Mouse (Mus musculus) G1E-ER4 (cell line): ENCODE data around the gene Sgcd. TPM values are rescaled to one million over a fixed set of nuclear protein-coding genes. Genes with fewer than 3 reads are reported as not detected.

Experiments used
- GATA1 ChIP-seq: IDR thresholded peaks from one replicate; pipeline ENCODE4 v1.8.0; 2012; ENCODE audit warnings: low read length, inconsistent platforms
- polyA plus RNA-seq: library from polyadenylated mRNA; stranded (reverse); fragments of >175 nt; gene quantifications from 2 replicates; pipeline ENCODE4 v1.2.3, GENCODE M21; 2012

Gene Sgcd
- polyA plus RNA-seq, 1 experiment, result not detected

DNA sequence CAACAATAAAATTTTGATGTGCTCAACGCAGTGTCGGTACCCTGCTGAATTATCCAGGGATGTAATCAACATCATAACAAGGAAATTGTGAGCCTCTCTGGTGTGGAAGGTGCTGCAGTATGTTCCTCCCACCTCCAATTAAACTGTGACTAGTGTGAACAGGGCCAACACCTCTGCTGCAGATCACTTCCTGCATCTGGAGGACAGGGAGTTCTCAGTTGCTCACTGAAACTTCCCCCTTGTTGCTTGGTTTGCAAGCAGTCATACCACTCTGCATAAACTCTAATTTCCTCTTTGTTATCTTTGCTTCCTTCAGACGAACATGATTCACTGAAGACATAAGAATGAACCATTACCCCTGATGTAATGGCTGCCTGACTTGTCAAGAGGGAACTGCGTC is 925.1 kb downstream of the Sgcd start:
- no peak for TF ChIP-seq GATA1

DNA sequence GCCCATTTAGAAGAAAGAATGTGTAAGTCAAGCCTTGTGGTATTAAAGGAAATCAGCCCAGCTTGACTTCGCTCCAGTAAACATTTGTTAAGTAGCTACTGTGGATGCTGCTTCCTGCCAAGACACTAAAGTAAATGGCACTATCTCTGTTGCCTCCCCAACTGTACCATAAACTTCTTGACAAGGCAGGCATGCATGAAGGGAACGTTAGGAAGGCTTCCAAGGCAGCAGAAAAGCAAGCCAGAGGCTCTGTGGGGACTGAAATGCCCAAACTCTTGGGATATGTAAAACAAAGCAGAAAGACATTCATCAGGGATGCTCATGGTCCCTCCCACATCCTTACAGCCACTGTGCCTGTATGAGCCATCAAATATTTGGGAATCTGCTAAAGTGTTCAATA is 938.4 kb downstream of the Sgcd start:
- TF ChIP-seq GATA1, result no peak

DNA sequence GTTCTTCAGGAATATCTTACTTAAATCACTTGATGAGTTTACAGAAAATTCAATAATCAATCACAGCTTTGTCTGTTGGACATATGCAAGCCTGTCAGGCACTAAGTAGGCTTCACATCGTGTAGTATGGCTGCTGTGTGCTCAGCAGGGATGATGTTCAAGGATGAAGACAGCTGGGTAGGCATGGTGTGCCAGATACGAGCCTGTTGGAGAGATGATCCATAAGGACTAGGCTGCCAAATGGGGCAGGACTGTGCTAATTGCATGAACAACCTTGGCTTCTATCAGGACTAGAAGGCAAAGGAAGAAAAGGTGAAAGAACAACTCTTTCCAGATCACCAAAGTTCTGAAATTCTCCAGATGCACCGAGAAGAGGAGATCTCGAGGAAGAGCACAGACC is 939.0 kb downstream of the Sgcd start:
- TF ChIP-seq GATA1, result no peak

DNA sequence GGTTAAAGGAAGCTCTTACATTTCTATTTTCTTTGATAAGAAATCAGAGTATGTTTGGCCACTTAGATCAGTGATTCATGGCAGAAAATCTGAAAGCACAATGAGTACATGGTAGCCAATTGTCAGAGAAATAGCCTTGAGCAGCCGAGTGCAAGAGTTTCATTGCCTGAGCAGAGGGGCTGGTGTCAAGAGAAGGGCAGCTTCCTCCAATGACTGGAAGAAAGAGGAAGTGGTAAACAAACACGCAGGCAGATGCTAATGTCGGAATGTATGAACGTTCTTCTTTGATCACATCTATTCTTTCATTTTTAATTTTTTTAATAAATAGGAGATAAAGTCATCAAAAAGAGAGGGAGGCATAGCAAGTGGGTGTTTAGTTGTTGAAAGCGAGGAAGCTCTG is 956.5 kb downstream of the Sgcd start:
- no peak for TF ChIP-seq GATA1

GRCm38 (mm10) chr11:47020874-47021273 is 967.9 kb downstream of the Sgcd start:
- TF ChIP-seq GATA1, result no peak

- TF ChIP-seq GATA1, result no peak
Measured at GRCm38 (mm10) chr11:47018139-47018538, 970.6 kb downstream of the Sgcd start.

- TF ChIP-seq GATA1, result no peak
Measured at GRCm38 (mm10) chr11:47015683-47016082, 973.1 kb downstream of the Sgcd start.

DNA sequence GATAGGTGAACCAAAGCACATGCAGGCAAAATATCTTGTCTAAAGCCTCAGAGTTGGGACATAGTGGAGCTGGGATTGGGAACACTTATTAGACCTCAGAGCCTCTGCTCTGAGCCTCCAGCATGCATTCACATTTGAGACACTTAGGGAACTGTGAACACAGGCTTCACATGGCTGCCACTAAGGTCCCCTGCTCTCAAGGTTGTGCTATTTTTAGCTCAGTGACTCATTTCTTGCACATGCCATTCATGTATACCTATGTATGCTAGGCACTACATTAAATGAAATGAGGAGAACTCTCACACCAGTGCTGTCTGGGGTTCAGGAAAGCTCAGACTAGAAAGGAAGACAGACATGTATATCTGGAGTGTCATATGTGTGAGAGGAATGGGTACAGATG is 974.5 kb downstream of the Sgcd start:
- TF ChIP-seq GATA1, result no peak

GRCm38 (mm10) chr11:47010166-47010565 is 978.6 kb downstream of the Sgcd start:
- no peak for TF ChIP-seq GATA1

- no peak for TF ChIP-seq GATA1
Measured at GRCm38 (mm10) chr11:47005301-47005875, 983.4 kb downstream of the Sgcd start.

- TF ChIP-seq GATA1, result no peak
Measured at GRCm38 (mm10) chr11:46939311-46939710, 1049.5 kb downstream of the Sgcd start.

DNA sequence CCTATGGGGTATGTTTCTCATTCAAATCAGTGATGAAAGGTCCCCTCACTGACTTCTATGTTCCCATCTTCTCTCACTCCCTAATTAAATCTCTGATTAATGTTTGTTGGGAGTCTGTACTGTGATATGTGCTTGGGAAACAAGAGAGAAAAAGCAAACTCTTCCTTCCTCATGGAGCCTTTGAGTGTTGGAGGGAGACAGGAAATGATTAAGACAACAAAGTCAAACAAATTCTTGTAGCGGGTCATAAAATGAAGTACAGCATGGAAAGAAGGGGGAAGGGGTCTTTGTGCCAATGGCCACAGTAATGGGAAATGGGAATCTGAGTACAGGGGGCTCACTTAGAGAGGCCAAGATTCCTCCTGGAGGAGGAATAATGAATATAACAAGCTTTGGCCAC is 1063.8 kb downstream of the Sgcd start:
- no peak for TF ChIP-seq GATA1

DNA sequence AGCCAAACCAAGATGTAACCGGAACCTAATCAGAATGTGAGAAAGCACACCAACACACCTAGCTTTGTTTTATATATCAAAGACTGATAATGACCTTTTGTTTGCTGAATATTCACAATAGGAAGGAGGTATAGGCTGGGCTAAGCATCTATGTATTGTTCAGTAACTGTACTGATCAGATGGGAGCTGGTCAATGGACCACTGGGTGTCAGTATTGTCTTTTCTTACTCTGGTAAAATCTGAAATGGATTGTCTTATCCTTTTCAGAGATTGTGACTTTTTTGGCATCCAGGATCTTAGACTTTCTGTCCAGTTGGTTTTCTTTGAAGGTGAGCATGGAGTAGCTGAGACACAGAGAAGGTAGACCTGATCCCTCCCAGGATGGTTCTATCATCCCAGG is 1068.5 kb downstream of the Sgcd start:
- TF ChIP-seq GATA1, result no peak

GRCm38 (mm10) chr11:46912656-46913237 is 1076.0 kb downstream of the Sgcd start:
- no peak for TF ChIP-seq GATA1

- TF ChIP-seq GATA1, result no peak
Measured at GRCm38 (mm10) chr11:46904281-46904680, 1084.5 kb downstream of the Sgcd start.

- no peak for TF ChIP-seq GATA1
Measured at GRCm38 (mm10) chr11:46889093-46889492, 1099.7 kb downstream of the Sgcd start.

DNA sequence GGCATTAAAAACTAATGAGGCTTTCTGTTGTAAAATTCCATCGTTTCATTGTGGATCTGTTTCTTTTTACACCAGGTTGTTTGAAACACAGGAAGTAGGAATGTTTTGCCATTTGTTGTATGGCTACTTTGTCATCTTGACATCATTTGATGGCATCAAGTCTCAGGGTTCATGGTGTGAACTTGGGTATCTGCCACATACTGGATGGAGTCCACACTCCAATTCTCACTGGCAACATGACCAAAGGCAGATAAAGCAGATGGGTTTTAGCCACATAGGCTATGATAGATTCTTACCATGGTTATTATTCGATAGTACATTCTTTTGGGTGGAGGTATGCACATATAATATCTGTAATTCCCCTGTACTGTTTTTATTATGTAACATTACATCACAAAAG is 1106.3 kb downstream of the Sgcd start:
- TF ChIP-seq GATA1, result no peak

DNA sequence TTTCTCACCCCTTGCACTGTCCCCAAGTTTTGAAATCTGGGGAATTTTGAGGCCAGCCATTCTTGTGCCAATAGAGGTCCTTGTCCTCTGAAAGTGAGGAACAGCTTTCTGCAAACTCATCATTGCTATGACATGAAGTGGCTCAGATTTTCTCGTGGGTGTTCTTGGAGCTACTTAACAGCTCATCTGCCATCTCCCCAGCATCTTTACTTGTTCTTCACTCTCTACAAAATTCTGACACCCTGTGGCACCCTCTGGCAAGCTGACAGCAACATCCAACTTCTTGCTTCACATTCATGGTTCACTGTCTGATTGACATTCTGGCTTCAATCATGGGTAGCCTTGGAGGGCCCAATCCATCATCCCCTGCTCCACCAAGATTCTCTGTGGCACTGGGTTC is 1113.0 kb downstream of the Sgcd start:
- no peak for TF ChIP-seq GATA1
